ENCODE assay signal across 11 mouse cellular contexts in the genomic region with DNA sequence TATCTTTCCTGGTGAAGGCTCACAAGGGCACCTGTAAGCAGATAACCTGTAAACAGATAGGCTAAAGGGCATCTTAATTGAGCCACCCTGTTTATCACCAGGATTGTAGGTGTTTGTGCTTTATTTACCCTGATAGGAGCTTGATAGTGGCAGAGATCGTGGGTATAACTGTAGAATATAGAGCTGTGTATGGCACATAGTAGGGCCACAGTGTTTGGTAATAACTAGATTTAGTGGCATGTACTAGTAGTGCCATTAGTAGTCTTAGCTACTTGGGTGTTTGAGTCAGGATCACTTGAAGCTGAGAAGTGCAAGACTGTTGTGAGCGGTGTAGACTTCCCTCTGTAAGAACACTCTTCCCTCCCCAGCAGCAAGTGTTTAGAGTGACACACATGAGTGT. TPM values are rescaled to one million over a fixed set of nuclear protein-coding genes. Genes with fewer than 3 reads are reported as not detected.
DNase-seq lines count a peak whose midpoint lies in the region; ATAC-seq lines count a peak whose summit lies in the region.
"Had no signal": no experiment of that assay in that cellular context is flagged by ENCODE, and none has a peak within 500 bp of the region (broad histone marks: within the 10 kb centered on the region; RNA-seq: fewer than 3 reads in every experiment).

No protein-coding gene starts in this region.

- H3K9me3 ChIP-seq in heart, embryonic 15.5 days (replicated peaks), result no peaks in the 10 kb centered on the region
- H3K9me3 ChIP-seq in megakaryocyte, embryonic 14.5 days, result no peaks in the 10 kb centered on the region
- no peaks in the 10 kb centered on the region for H3K9me3 ChIP-seq in midbrain, embryonic 11.5 days (ENCODE audit: control insufficient read depth, low read length)

- H3K27ac ChIP-seq in heart, embryonic 15.5 days, result no peak overlapping the region
- no peak overlapping the region for H3K27ac ChIP-seq in midbrain, embryonic 11.5 days (ENCODE audit: low read depth, low read length)

- no peak overlapping the region for H3K4me3 ChIP-seq in heart, embryonic 15.5 days
- H3K4me3 ChIP-seq in megakaryocyte, embryonic 14.5 days (replicated peaks), result peak overlapping the region; percentile 62
- H3K4me3 ChIP-seq in midbrain, embryonic 11.5 days (ENCODE audit: low read depth, low read length), result no peak overlapping the region

- 89% methylated on average over 2 of the region's 2 CpGs for WGBS in heart, embryonic 15.5 days
- 93% methylated on average over 2 of the region's 2 CpGs for WGBS in midbrain, embryonic 11.5 days

- no peaks in the 10 kb centered on the region for H3K27me3 ChIP-seq in heart, embryonic 15.5 days
- H3K27me3 ChIP-seq in megakaryocyte, embryonic 14.5 days (replicated peaks), result no peaks in the 10 kb centered on the region
- H3K27me3 ChIP-seq in midbrain, embryonic 11.5 days (ENCODE audit: control insufficient read depth, insufficient read depth, low read length), result no peaks in the 10 kb centered on the region

- H3K4me1 ChIP-seq in heart, embryonic 15.5 days (replicated peaks), result peaks cover 23% of the 10 kb centered on the region
- H3K4me1 ChIP-seq in megakaryocyte, embryonic 14.5 days, result peaks cover 41% of the 10 kb centered on the region
- peaks cover 18% of the 10 kb centered on the region for H3K4me1 ChIP-seq in midbrain, embryonic 11.5 days (ENCODE audit: control insufficient read depth, insufficient read depth, low read length)

- H3K9ac ChIP-seq in heart, embryonic 15.5 days, result 0 out of 2 replicates have a peak overlapping the region, but pooled peaks have one; percentile 11
- H3K9ac ChIP-seq in midbrain, embryonic 11.5 days (ENCODE audit: low read length), result peak overlapping the region; percentile 3; the same call in 1 of the 2 replicates

- H3K4me2 ChIP-seq in heart, embryonic 15.5 days, result peak overlapping the region; percentile 72
- H3K4me2 ChIP-seq in midbrain, embryonic 11.5 days, result no peak overlapping the region

- DNase-seq in heart, postnatal 14 days, result no peak
- no peak for DNase-seq in midbrain, embryonic 11.5 days (ENCODE audit: low spot score, missing footprints)
- no peak for DNase-seq in adrenal gland, postnatal 25 days
- DNase-seq in frontal cortex, postnatal 14 days (ENCODE audit: low spot score in 2 of 2), result no peak
- DNase-seq in spleen, postnatal 36 days (ENCODE audit: low spot score in 2 of 2), result no peak
- DNase-seq: cerebellum, postnatal 25 days; kidney, postnatal 4 days had no signal

- peaks cover 33% of the 10 kb centered on the region for H3K36me3 ChIP-seq in heart, embryonic 15.5 days
- H3K36me3 ChIP-seq in megakaryocyte, embryonic 14.5 days (replicated peaks; ENCODE audit: low read length), result peaks cover 54% of the 10 kb centered on the region
- peaks cover 9% of the 10 kb centered on the region; the same call in 1 of the 2 replicates for H3K36me3 ChIP-seq in midbrain, embryonic 11.5 days (ENCODE audit: control insufficient read depth, insufficient read depth, low read length)

- intact Hi-C loops in heart, postnatal 14 days (cut with DNase I), result loop anchor here (5.0 kb wide), 1 partner anchor 70 kb away; no protein-coding TSS in a partner anchor

- ATAC-seq in heart, embryonic 15.5 days (replicated peaks; ENCODE audit: insufficient number of reproducible peaks, insufficient read depth, low FRiP score, low read depth), result no peak
- no peak for ATAC-seq in megakaryocyte, adult 5-6 weeks (ENCODE audit: poor library complexity, severe bottlenecking)
- no peak for ATAC-seq in midbrain, embryonic 11.5 days (ENCODE audit: low FRiP score)
- ATAC-seq: CD4-positive, CD25-positive, alpha-beta regulatory T cell, adult 4 months had no signal

RNA-seq across cellular contexts. Expression of a gene that starts 2.1 kb away (rescaled TPM):
- polyA plus RNA-seq in heart, embryonic 15.5 days (2015; fragmentation: Nextera tagmentation; extraction: Ambion mirVana), result 69.6 and 85.3 TPM in 2 replicates
- total RNA-seq in heart, postnatal 14 days (2021), result 10 to 100 TPM; 84.4 to 92.5 TPM
- polyA plus RNA-seq in megakaryocyte, embryonic 14.5 days (2012; ENCODE audit: insufficient read depth, low replicate concordance), result 4.9 and 10.7 TPM in 2 replicates
- total RNA-seq in megakaryocyte, adult 5-6 weeks (2015), result 76.1 and 76.4 TPM in 2 replicates
- total RNA-seq in megakaryocyte, adult 5-6 weeks (2017), result 30.4 and 53.1 TPM in 2 replicates
- polyA plus RNA-seq in midbrain, embryonic 11.5 days (2014; fragmentation: Nextera tagmentation; extraction: Ambion mirVana), result 99.2 and 118 TPM in 2 replicates
- 63.1 and 68.0 TPM in 2 replicates for total RNA-seq in adrenal gland, postnatal 25 days (2021)

RNA-seq across cellular contexts. Expression of a gene that starts 2.2 kb away (rescaled TPM):
- polyA plus RNA-seq in heart, embryonic 15.5 days (2015; fragmentation: Nextera tagmentation; extraction: Ambion mirVana), result 11.7 and 13.2 TPM in 2 replicates
- total RNA-seq in heart, postnatal 14 days (2021), result 10 to 100 TPM; 82.2 to 97.3 TPM
- polyA plus RNA-seq in megakaryocyte, embryonic 14.5 days (2012; ENCODE audit: insufficient read depth, low replicate concordance), result 0.53 TPM in 1 of 2 replicates, not detected in the other
- 64.5 and 71.4 TPM in 2 replicates for total RNA-seq in megakaryocyte, adult 5-6 weeks (2015)
- total RNA-seq in megakaryocyte, adult 5-6 weeks (2017), result 73.0 and 106 TPM in 2 replicates
- polyA plus RNA-seq in midbrain, embryonic 11.5 days (2014; fragmentation: Nextera tagmentation; extraction: Ambion mirVana), result 22.6 and 22.9 TPM in 2 replicates
- total RNA-seq in adrenal gland, postnatal 25 days (2021), result 38.4 and 38.7 TPM in 2 replicates
